Comparison of ENCODE assay signal across 26 mouse cellular contexts in genomic region chr1:153287443-153287842, GRCm38 (mm10). TPM values are rescaled to one million over a fixed set of nuclear protein-coding genes. Genes with fewer than 3 reads are reported as not detected.
DNase-seq lines count a peak whose midpoint lies in the region; ATAC-seq and TF ChIP-seq lines count a peak whose summit lies in the region.
"Had no signal": no experiment of that assay in that cellular context is flagged by ENCODE, and none has a peak within 500 bp of the region (broad histone marks: within the 10 kb centered on the region; RNA-seq: fewer than 3 reads in every experiment).

No protein-coding gene starts in this region.

- no peak for DNase-seq in heart, postnatal 4 days
- DNase-seq in liver, embryonic 11.5 days (ENCODE audit: low spot score): no peak
- DNase-seq in lung, postnatal 0 days (ENCODE audit: low spot score): peak; percentile 56
- DNase-seq in lung, postnatal 14 days: no peak
- DNase-seq in hindbrain, embryonic 14.5 days (ENCODE audit: low spot score): no peak
- DNase-seq: adrenal gland, adult 2 months; adrenal gland, postnatal 36 days; cerebellum, adult 18-20 months; cerebellum, postnatal 10 days; heart, postnatal 36 days; kidney, adult 9 months; kidney, postnatal 10 days; liver, embryonic 13.5 days; lung, postnatal 4 days had no signal

- no peak for ATAC-seq in heart, embryonic 13.5 days (ENCODE audit: extremely low read depth, insufficient number of reproducible peaks, low FRiP score, low TSS enrichment)
- ATAC-seq in liver, embryonic 16.5 days (ENCODE audit: low read depth): peak; percentile 41; the same call in 1 of the 2 replicates
- ATAC-seq in liver, embryonic 11.5 days (replicated peaks; ENCODE audit: low FRiP score): no peak
- ATAC-seq in lung, postnatal 0 days: peak; percentile 64
- ATAC-seq in hindbrain, embryonic 14.5 days (ENCODE audit: low FRiP score): no peak
- ATAC-seq: forebrain, embryonic 15.5 days; intestine, postnatal 0 days had no signal

- no peaks in the 10 kb centered on the region for H3K27me3 ChIP-seq in heart, embryonic 13.5 days (replicated peaks)
- H3K27me3 ChIP-seq in liver, embryonic 16.5 days (ENCODE audit: control insufficient read depth, insufficient read depth, low read depth, low read length): no peaks in the 10 kb centered on the region
- no peaks in the 10 kb centered on the region for H3K27me3 ChIP-seq in liver, embryonic 11.5 days (replicated peaks; ENCODE audit: control insufficient read depth, insufficient read depth, low read length)
- no peaks in the 10 kb centered on the region for H3K27me3 ChIP-seq in lung, postnatal 0 days (replicated peaks; ENCODE audit: insufficient read depth, low read length)
- no peaks in the 10 kb centered on the region for H3K27me3 ChIP-seq in hindbrain, embryonic 14.5 days (ENCODE audit: control insufficient read depth, insufficient read depth, low read length)
- H3K27me3 ChIP-seq: embryonic facial prominence, embryonic 13.5 days; forebrain, embryonic 15.5 days; hindbrain, embryonic 13.5 days; limb, embryonic 13.5 days; liver, embryonic 13.5 days; megakaryocyte, embryonic 14.5 days; midbrain, embryonic 12.5 days; neural tube, embryonic 12.5 days had no signal

- 0 out of 2 replicates have a peak, but pooled peaks cover 5% of the 10 kb centered on the region for H3K36me3 ChIP-seq in heart, embryonic 13.5 days
- no peaks in the 10 kb centered on the region for H3K36me3 ChIP-seq in liver, embryonic 16.5 days (ENCODE audit: control insufficient read depth, insufficient read depth)
- H3K36me3 ChIP-seq in liver, embryonic 11.5 days (ENCODE audit: control insufficient read depth, insufficient read depth, low read length): no peaks in the 10 kb centered on the region; the same call in 1 of the 2 replicates
- no peaks in the 10 kb centered on the region for H3K36me3 ChIP-seq in lung, postnatal 0 days (ENCODE audit: insufficient read depth, low read length)
- H3K36me3 ChIP-seq in hindbrain, embryonic 14.5 days (replicated peaks; ENCODE audit: control insufficient read depth, insufficient read depth): no peaks in the 10 kb centered on the region
- H3K36me3 ChIP-seq: embryonic facial prominence, embryonic 13.5 days; forebrain, embryonic 10.5 days; forebrain, embryonic 15.5 days; hindbrain, embryonic 13.5 days; limb, embryonic 13.5 days; liver, embryonic 13.5 days; midbrain, embryonic 12.5 days; neural tube, embryonic 12.5 days had no signal

- no peak overlapping the region for H3K4me2 ChIP-seq in heart, embryonic 13.5 days
- H3K4me2 ChIP-seq in liver, embryonic 16.5 days (ENCODE audit: low read depth, low read length): no peak overlapping the region
- no peak overlapping the region for H3K4me2 ChIP-seq in liver, embryonic 11.5 days
- no peak overlapping the region for H3K4me2 ChIP-seq in lung, postnatal 0 days (replicated peaks; ENCODE audit: low read depth, low read length)
- H3K4me2 ChIP-seq in hindbrain, embryonic 14.5 days (replicated peaks): no peak overlapping the region
- H3K4me2 ChIP-seq: embryonic facial prominence, embryonic 13.5 days; forebrain, embryonic 15.5 days; hindbrain, embryonic 13.5 days; limb, embryonic 13.5 days; liver, embryonic 13.5 days; midbrain, embryonic 12.5 days; neural tube, embryonic 12.5 days had no signal

- H3K4me3 ChIP-seq in heart, embryonic 13.5 days: no peak overlapping the region
- no peak overlapping the region for H3K4me3 ChIP-seq in liver, embryonic 16.5 days (ENCODE audit: low read depth, low read length)
- H3K4me3 ChIP-seq in liver, embryonic 11.5 days (ENCODE audit: low read depth, low read length): no peak overlapping the region
- no peak overlapping the region for H3K4me3 ChIP-seq in lung, postnatal 0 days (ENCODE audit: low read depth, low read length)
- no peak overlapping the region for H3K4me3 ChIP-seq in hindbrain, embryonic 14.5 days (replicated peaks; ENCODE audit: low read length)
- H3K4me3 ChIP-seq: embryonic facial prominence, embryonic 13.5 days; forebrain, embryonic 10.5 days; forebrain, embryonic 15.5 days; hindbrain, embryonic 13.5 days; limb, embryonic 13.5 days; liver, embryonic 13.5 days; megakaryocyte, embryonic 14.5 days; midbrain, embryonic 12.5 days; myocyte; neural tube, embryonic 12.5 days had no signal

- no peaks in the 10 kb centered on the region for H3K9me3 ChIP-seq in heart, embryonic 13.5 days
- no peaks in the 10 kb centered on the region for H3K9me3 ChIP-seq in liver, embryonic 16.5 days (replicated peaks; ENCODE audit: control insufficient read depth, low read length)
- no peaks in the 10 kb centered on the region for H3K9me3 ChIP-seq in liver, embryonic 11.5 days (ENCODE audit: control insufficient read depth, low read length)
- no peaks in the 10 kb centered on the region for H3K9me3 ChIP-seq in lung, postnatal 0 days (ENCODE audit: low read length)
- H3K9me3 ChIP-seq in hindbrain, embryonic 14.5 days (ENCODE audit: control insufficient read depth, low read length): no peaks in the 10 kb centered on the region
- H3K9me3 ChIP-seq: embryonic facial prominence, embryonic 13.5 days; forebrain, embryonic 10.5 days; forebrain, embryonic 15.5 days; hindbrain, embryonic 13.5 days; liver, embryonic 13.5 days; midbrain, embryonic 12.5 days; neural tube, embryonic 12.5 days had no signal

- H3K4me1 ChIP-seq in heart, embryonic 13.5 days: peaks cover 70% of the 10 kb centered on the region
- peaks cover 2% of the 10 kb centered on the region for H3K4me1 ChIP-seq in liver, embryonic 16.5 days (ENCODE audit: control insufficient read depth, low read depth, low read length)
- peaks cover 12% of the 10 kb centered on the region for H3K4me1 ChIP-seq in liver, embryonic 11.5 days (replicated peaks; ENCODE audit: control insufficient read depth, insufficient read depth, low read length)
- H3K4me1 ChIP-seq in lung, postnatal 0 days (ENCODE audit: insufficient read depth, low read depth, low read length): peaks cover 15% of the 10 kb centered on the region; the same call in 1 of the 2 replicates
- H3K4me1 ChIP-seq in hindbrain, embryonic 14.5 days (replicated peaks; ENCODE audit: control insufficient read depth, insufficient read depth, low read length): peaks cover 13% of the 10 kb centered on the region

- no peak overlapping the region for H3K9ac ChIP-seq in heart, embryonic 13.5 days
- H3K9ac ChIP-seq in liver, embryonic 16.5 days (ENCODE audit: low read depth, low read length): no peak overlapping the region
- no peak overlapping the region for H3K9ac ChIP-seq in liver, embryonic 11.5 days (ENCODE audit: low read depth, low read length)
- no peak overlapping the region for H3K9ac ChIP-seq in lung, postnatal 0 days (replicated peaks; ENCODE audit: low read depth)
- H3K9ac ChIP-seq in hindbrain, embryonic 14.5 days: no peak overlapping the region
- H3K9ac ChIP-seq: embryonic facial prominence, embryonic 13.5 days; forebrain, embryonic 15.5 days; hindbrain, embryonic 13.5 days; limb, embryonic 13.5 days; liver, embryonic 13.5 days; midbrain, embryonic 12.5 days; neural tube, embryonic 12.5 days had no signal

- TF ChIP-seq EP300 in lung, postnatal 0 days (IDR thresholded peaks at IDR 0.05): no peak

- H3K27ac ChIP-seq in heart, embryonic 13.5 days (replicated peaks): 0 out of 2 replicates have a peak overlapping the region, but pooled peaks have one; percentile 12
- no peak overlapping the region for H3K27ac ChIP-seq in liver, embryonic 16.5 days (ENCODE audit: low read length)
- H3K27ac ChIP-seq in liver, embryonic 11.5 days (ENCODE audit: low read depth, low read length): no peak overlapping the region
- H3K27ac ChIP-seq in lung, postnatal 0 days (ENCODE audit: low read length): 0 out of 2 replicates have a peak overlapping the region, but pooled peaks have one; percentile 2
- H3K27ac ChIP-seq in hindbrain, embryonic 14.5 days: no peak overlapping the region
- H3K27ac ChIP-seq: embryonic facial prominence, embryonic 13.5 days; forebrain, embryonic 10.5 days; forebrain, embryonic 15.5 days; hindbrain, embryonic 13.5 days; limb, embryonic 13.5 days; liver, embryonic 13.5 days; midbrain, embryonic 12.5 days; neural tube, embryonic 12.5 days had no signal

- WGBS in heart, embryonic 13.5 days: 53% methylated on average over 5 of the region's 5 CpGs
- 57% methylated on average over 5 of the region's 5 CpGs for WGBS in liver, embryonic 16.5 days (ENCODE audit: insufficient replicate concordance)
- WGBS in liver, embryonic 11.5 days: 81% methylated on average over 5 of the region's 5 CpGs
- WGBS in lung, postnatal 0 days: 39% methylated on average over 5 of the region's 5 CpGs
- WGBS in hindbrain, embryonic 14.5 days: 88% methylated on average over 5 of the region's 5 CpGs

- no peak for TF ChIP-seq CTCF in lung, postnatal 0 days (IDR thresholded peaks at IDR 0.05)

RNA-seq across cellular contexts. Expression of gene Lamc1, which starts 45.1 kb away (rescaled TPM):
- polyA plus RNA-seq in heart, embryonic 13.5 days (2015; fragmentation: Nextera tagmentation; extraction: Ambion mirVana): 75.3 and 78.2 TPM in 2 replicates
- 100 to 1,000 TPM; 351 to 364 TPM for total RNA-seq in heart, postnatal 4 days (2021)
- polyA plus RNA-seq in liver, embryonic 16.5 days (2015; fragmentation: Nextera tagmentation; extraction: Ambion mirVana): 7.7 and 8.9 TPM in 2 replicates
- polyA plus RNA-seq in liver, embryonic 11.5 days (2014; fragmentation: Nextera tagmentation; extraction: Ambion mirVana): 29.5 and 31.9 TPM in 2 replicates
- 101 and 106 TPM in 2 replicates for polyA plus RNA-seq in lung, postnatal 0 days (2015; fragmentation: Nextera tagmentation; extraction: Ambion mirVana)
- polyA plus RNA-seq in hindbrain, embryonic 14.5 days (2014; fragmentation: Nextera tagmentation; extraction: Ambion mirVana): 28.1 and 29.2 TPM in 2 replicates

Comparison
In these comparisons a context has a peak if more than half of its experiments do, and no peak if none do; other contexts are left out.
1. ATAC-seq: peak in liver, embryonic 16.5 days (single experiment) and lung, postnatal 0 days (single experiment); none in heart, embryonic 13.5 days (single experiment), liver, embryonic 11.5 days (single experiment) and hindbrain, embryonic 14.5 days (single experiment).
2. H3K27ac ChIP-seq: peak in heart, embryonic 13.5 days (single experiment) and lung, postnatal 0 days (single experiment); none in liver, embryonic 16.5 days (single experiment), liver, embryonic 11.5 days (single experiment) and hindbrain, embryonic 14.5 days (single experiment).